Mouse (Mus musculus): ENCODE results near the gene Ak3. TPM values are rescaled to one million over a fixed set of nuclear protein-coding genes. Genes with fewer than 3 reads are reported as not detected.

The Ak3 gene
- polyA plus RNA-seq, 1 experiment: 62.8 TPM

DNA sequence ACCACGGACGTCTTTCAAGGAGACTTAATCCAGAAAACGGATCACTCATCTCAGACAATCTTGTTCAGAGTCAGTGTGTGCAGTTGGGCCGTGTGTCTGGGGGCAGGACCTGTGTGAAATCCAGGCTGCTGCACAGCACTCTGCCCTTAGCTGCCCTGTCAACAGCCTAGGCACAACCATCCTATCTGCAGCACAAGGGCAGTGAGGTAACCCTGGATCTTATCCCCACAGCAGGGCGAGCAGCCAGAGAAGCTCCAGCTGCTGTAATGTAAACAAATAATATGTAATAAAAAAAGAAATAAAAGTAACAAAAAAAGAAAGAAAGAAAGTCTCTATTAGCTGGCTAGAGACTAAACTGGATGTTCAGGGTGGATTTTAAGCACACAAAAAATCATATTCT is 21.4 kb upstream of the Ak3 start:
- Histone ChIP-seq H3ac (ENCODE audit: control insufficient read depth, insufficient read length) (no peak overlapping the region), H3K4me3 (no peak overlapping the region), H3K27me3 (ENCODE audit: control insufficient read depth, insufficient read depth, insufficient read length) (no peaks in the 10 kb centered on the region), H3K4me2 (ENCODE audit: low read depth) (no peak overlapping the region), H3K36me3 (ENCODE audit: control insufficient read depth, insufficient read depth) (no peaks in the 10 kb centered on the region), H3K79me2 (ENCODE audit: control insufficient read depth, insufficient read depth) (no peaks in the 10 kb centered on the region)
- TF ChIP-seq USF1 (IDR thresholded peaks at IDR 0.05; ENCODE audit: low read depth) (no peak), MYOG (IDR thresholded peaks at IDR 0.05; ENCODE audit: control insufficient read depth in 1 of 3, insufficient read depth in 1 of 3, insufficient read length in 2 of 3, low read depth in 2 of 3) (no peak), MYOD1 (IDR thresholded peaks at IDR 0.05; ENCODE audit: control insufficient read depth in 1 of 3, insufficient read length in 2 of 3, low read depth in 2 of 3) (no peak), REST (IDR thresholded peaks at IDR 0.05; ENCODE audit: insufficient read depth, insufficient read length) (no peak), CEBPB (IDR thresholded peaks at IDR 0.05; ENCODE audit: insufficient read depth, poor library complexity, severe bottlenecking) (no peak), TCF3 (IDR thresholded peaks at IDR 0.05; ENCODE audit: insufficient read length, low read depth) (no peak), POLR2AphosphoS2 (IDR thresholded peaks at IDR 0.05; ENCODE audit: insufficient read length, low read depth) (no peak), E2F4 (IDR thresholded peaks at IDR 0.05; ENCODE audit: insufficient read depth) (no peak)

DNA sequence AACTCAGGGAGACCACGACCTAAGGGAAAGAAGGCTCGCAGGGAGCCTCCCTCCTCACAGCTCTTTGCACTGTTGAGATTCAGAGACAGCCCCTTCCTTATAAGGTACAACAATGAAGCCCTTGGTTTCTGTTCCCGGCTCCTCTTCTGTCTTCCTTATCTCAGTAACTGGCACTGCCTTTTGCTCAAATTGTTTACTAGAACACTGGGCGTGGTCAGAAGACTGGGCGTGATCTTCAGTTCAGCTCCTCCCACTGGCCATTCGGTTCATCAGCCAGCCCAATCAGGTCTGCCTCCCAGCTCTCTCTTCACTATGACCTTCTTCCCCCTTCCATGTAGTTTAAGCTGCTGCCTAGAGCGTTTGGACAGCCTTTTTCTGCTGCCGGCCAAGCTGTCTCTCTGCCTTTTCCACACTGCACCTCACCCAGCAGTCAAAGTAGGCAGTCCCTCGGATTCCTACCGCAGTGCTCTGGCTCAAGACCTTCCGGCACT is 19.3 kb upstream of the Ak3 start:
- TF ChIP-seq MYOG (IDR thresholded peaks at IDR 0.05; ENCODE audit: control insufficient read depth in 1 of 3, insufficient read depth in 1 of 3, insufficient read length in 2 of 3, low read depth in 2 of 3): no peak
- TF ChIP-seq POLR2A (IDR thresholded peaks at IDR 0.05; ENCODE audit: insufficient read length, low read depth): no peak
- no peak for TF ChIP-seq TCF12 (IDR thresholded peaks at IDR 0.05; ENCODE audit: insufficient read depth, poor library complexity, severe bottlenecking)
- no peak for TF ChIP-seq USF1 (IDR thresholded peaks at IDR 0.05; ENCODE audit: low read depth)
- TF ChIP-seq SRF (IDR thresholded peaks at IDR 0.05; ENCODE audit: control insufficient read depth, insufficient read length, low read depth): no peak
- TF ChIP-seq E2F4 (IDR thresholded peaks at IDR 0.05; ENCODE audit: insufficient read depth): no peak
- no peak for TF ChIP-seq POLR2AphosphoS2 (IDR thresholded peaks at IDR 0.05; ENCODE audit: insufficient read length, low read depth)
- TF ChIP-seq MAX (IDR thresholded peaks at IDR 0.05; ENCODE audit: low read depth): no peak
- no peak for TF ChIP-seq REST (IDR thresholded peaks at IDR 0.05; ENCODE audit: insufficient read depth, insufficient read length)
- no peak for TF ChIP-seq TCF3 (IDR thresholded peaks at IDR 0.05; ENCODE audit: insufficient read length, low read depth)
- H3K4me3 ChIP-seq: no peak overlapping the region
- H3K79me2 ChIP-seq (ENCODE audit: control insufficient read depth, insufficient read depth): no peaks in the 10 kb centered on the region
- no peaks in the 10 kb centered on the region for H3K36me3 ChIP-seq (ENCODE audit: control insufficient read depth, insufficient read depth)
- no peak overlapping the region for H3K4me2 ChIP-seq (ENCODE audit: low read depth)
- no peaks in the 10 kb centered on the region for H3K27me3 ChIP-seq (ENCODE audit: control insufficient read depth, insufficient read depth, insufficient read length)
- no peak overlapping the region for H3ac ChIP-seq (ENCODE audit: control insufficient read depth, insufficient read length)

DNA sequence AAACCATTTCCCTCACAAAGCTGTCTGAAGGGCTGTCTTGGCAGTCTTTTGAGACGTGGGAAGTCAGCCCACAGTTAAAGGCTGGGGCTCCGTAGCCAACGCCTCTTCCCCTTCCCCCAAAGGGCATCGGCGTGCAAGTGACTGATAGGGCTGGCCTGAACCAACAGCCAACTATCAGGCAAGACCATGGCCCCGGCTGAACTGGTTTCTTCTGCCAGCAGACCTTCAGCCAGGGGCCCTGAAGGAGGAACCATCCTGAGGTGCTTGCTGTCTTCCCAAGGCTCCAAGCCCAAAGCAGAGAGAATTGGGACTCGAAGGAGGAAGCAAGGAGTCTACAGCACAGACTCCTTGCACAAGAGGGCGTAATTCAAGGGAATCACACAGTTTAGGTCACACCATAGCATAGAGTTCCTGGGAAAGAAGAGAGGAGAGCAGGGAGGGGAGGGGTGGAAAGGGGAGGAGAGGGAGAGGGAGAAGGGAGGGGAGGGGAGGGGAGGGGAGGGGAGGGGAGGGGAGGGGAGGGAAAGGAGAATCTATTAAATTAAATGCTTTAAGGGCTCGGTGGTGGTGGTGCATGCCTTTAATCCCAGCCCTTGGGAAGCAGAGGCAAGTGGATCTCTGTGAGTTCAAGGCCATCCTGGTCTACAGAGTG is 16.8 kb upstream of the Ak3 start:
- H3K4me3 ChIP-seq: no peak overlapping the region
- no peaks in the 10 kb centered on the region for H3K27me3 ChIP-seq (ENCODE audit: control insufficient read depth, insufficient read depth, insufficient read length)
- H3K36me3 ChIP-seq (ENCODE audit: control insufficient read depth, insufficient read depth): no peaks in the 10 kb centered on the region
- TF ChIP-seq MYOG (IDR thresholded peaks at IDR 0.05; ENCODE audit: control insufficient read depth in 1 of 3, insufficient read depth in 1 of 3, insufficient read length in 2 of 3, low read depth in 2 of 3) (no peak), TCF12 (IDR thresholded peaks at IDR 0.05; ENCODE audit: insufficient read depth, poor library complexity, severe bottlenecking) (no peak), E2F4 (IDR thresholded peaks at IDR 0.05; ENCODE audit: insufficient read depth) (no peak), CEBPB (IDR thresholded peaks at IDR 0.05; ENCODE audit: insufficient read depth, poor library complexity, severe bottlenecking) (no peak), MYOD1 (IDR thresholded peaks at IDR 0.05; ENCODE audit: control insufficient read depth in 1 of 3, insufficient read length in 2 of 3, low read depth in 2 of 3) (no peak)
- H3ac ChIP-seq (ENCODE audit: control insufficient read depth, insufficient read length): no peak overlapping the region
- H3K4me2 ChIP-seq (ENCODE audit: low read depth): peak overlapping the region; percentile 75
- no peaks in the 10 kb centered on the region for H3K79me2 ChIP-seq (ENCODE audit: control insufficient read depth, insufficient read depth)

DNA sequence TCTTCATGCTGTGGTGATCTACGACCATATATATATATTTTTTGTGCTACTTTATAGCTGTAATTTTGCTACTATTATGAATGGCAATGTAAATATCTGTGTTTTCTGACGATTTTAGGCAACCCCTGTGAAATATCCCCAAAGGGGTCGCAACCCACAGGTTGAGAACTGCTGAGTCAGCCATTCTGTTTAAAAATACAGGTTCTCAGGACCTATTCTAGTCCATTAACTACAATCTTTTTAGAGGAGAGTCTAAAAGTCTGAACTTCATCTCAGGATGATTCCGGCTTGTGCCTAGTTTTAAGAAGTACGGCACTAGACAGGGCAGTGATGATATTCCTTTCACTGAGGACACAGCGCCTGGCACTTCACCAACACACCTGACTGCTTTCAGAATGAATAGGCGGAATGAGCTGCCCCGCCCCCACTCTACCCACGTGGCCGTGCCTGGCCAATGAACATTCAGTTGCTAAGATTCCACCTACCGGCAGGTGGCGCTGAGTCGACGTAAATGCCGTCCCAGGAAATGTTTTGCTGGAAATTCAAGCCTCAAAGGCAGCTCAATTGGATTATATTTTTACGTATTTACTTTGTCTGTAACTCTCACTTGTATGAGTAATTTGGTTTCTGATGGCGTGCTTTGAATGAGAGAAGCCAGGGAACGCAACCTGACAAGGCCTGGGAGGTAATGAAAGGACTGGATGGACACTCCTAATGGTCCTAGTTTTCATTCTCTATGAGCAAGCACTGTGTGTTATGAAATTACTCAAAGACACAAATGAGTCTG is 16.0 kb upstream of the Ak3 start:
- H3K36me3 ChIP-seq (ENCODE audit: control insufficient read depth, insufficient read depth): no peaks in the 10 kb centered on the region
- TF ChIP-seq E2F4 (IDR thresholded peaks at IDR 0.05; ENCODE audit: insufficient read depth) (no peak), USF1 (IDR thresholded peaks at IDR 0.05; ENCODE audit: low read depth) (peak; percentile 99)
- no peak overlapping the region for H3K4me3 ChIP-seq

DNA sequence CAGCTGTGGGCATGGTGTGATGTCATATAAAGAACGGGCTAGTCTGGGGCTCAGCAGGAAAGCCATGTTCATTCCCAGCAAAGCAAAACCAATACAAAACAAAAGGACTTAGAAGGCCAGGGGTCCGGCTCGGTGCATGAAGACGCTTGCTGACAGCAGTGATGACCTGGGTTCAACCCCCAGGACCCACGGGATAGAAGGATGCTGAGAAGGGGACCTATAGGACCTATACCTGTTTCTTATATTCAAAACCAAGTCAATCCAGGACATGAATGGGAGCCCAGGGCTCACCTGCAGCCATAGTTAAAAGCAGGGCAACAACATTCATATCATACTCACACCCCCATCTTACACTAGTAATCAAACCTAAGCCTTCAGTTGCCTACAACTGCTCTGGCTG is 15.2 kb upstream of the Ak3 start:
- Histone ChIP-seq H3K4me3 (no peak overlapping the region), H3K27me3 (ENCODE audit: control insufficient read depth, insufficient read depth, insufficient read length) (no peaks in the 10 kb centered on the region), H3K79me2 (ENCODE audit: control insufficient read depth, insufficient read depth) (no peaks in the 10 kb centered on the region), H3K36me3 (ENCODE audit: control insufficient read depth, insufficient read depth) (no peaks in the 10 kb centered on the region), H3ac (ENCODE audit: control insufficient read depth, insufficient read length) (no peak overlapping the region), H3K4me2 (ENCODE audit: low read depth) (no peak overlapping the region)
- no peak for TF ChIP-seq POLR2AphosphoS2 (IDR thresholded peaks at IDR 0.05; ENCODE audit: insufficient read length, low read depth)
- TF ChIP-seq SRF (IDR thresholded peaks at IDR 0.05; ENCODE audit: control insufficient read depth, insufficient read length, low read depth): no peak
- no peak for TF ChIP-seq MYOD1 (IDR thresholded peaks at IDR 0.05; ENCODE audit: control insufficient read depth in 1 of 3, insufficient read length in 2 of 3, low read depth in 2 of 3)
- TF ChIP-seq TCF12 (IDR thresholded peaks at IDR 0.05; ENCODE audit: insufficient read depth, poor library complexity, severe bottlenecking): no peak
- TF ChIP-seq CEBPB (IDR thresholded peaks at IDR 0.05; ENCODE audit: insufficient read depth, poor library complexity, severe bottlenecking): no peak
- TF ChIP-seq MYOG (IDR thresholded peaks at IDR 0.05; ENCODE audit: control insufficient read depth in 1 of 3, insufficient read depth in 1 of 3, insufficient read length in 2 of 3, low read depth in 2 of 3): no peak

More for the DNA sequence above, 16.0 kb upstream of the Ak3 start:
- peak overlapping the region; percentile 75 for H3K4me2 ChIP-seq (ENCODE audit: low read depth)
- no peaks in the 10 kb centered on the region for H3K79me2 ChIP-seq (ENCODE audit: control insufficient read depth, insufficient read depth)
- H3ac ChIP-seq (ENCODE audit: control insufficient read depth, insufficient read length): no peak overlapping the region
- no peaks in the 10 kb centered on the region for H3K27me3 ChIP-seq (ENCODE audit: control insufficient read depth, insufficient read depth, insufficient read length)
